Mouse (Mus musculus): ENCODE results near the gene Dmrt2.

DNA sequence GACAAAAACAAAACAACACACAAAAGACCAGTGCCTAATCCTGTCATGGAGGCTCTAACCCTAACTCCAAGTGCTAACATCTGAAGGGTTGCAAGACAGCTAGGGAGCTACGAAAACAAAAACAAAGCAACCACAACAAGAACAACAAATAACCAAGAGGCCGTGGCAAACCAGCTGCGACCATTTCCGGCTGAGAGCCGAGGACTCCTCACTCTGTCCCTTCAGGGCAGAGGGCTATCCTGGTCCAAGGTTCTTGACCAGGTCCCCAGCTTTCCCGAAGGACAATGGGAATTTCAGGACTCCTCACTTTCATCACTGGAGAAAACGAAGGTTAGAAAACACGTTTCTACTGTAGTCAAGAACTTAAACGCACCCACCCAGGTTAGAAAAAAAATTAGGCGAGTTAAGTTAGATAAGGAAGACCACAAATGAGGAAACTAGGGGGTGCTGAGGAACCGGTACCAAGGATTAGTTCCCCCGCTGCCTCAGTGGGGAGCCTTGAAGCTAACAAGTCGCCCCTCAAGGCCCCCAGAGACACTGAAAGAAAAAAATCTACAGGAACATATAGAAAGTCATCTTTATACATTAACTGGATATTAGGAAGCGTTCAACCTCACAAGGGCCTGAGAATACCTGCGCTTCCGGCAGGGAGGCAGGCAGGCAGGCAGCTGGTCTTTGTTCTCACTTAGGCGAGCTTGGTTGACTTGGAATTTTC lies 1.5 kb upstream of the Dmrt2 start:
- no peak for TF ChIP-seq GATA1 (IDR thresholded peaks at IDR 0.05; ENCODE audit: low read length)
- no peak for TF ChIP-seq TAL1 (IDR thresholded peaks at IDR 0.05; ENCODE audit: low read length)
